Mouse (Mus musculus) T-helper 2 cell (primary cell): ENCODE results near the gene Dnah6.

Experiments
- in situ Hi-C: fragments of 300-600 bp; cut with MboI, MseI; formaldehyde crosslinking; loops from one replicate; pipeline ENCODE4 v1.15.1; 2025; ENCODE audit warnings: high pct_unique_total_duplicates

Dnah6 gene

GRCm38 (mm10) chr6:72976866-72977265 is 244.6 kb downstream of the Dnah6 start:
- in situ Hi-C loops: no loop called here

GRCm38 (mm10) chr6:72971074-72971473 is 250.4 kb downstream of the Dnah6 start:
- in situ Hi-C loops: no loop called here

- in situ Hi-C loops: no loop called here
Observed at GRCm38 (mm10) chr6:72969787-72970186, 251.7 kb downstream of the Dnah6 start.
